Mouse (Mus musculus): ENCODE results near the gene Insc.

Gene Insc

DNA sequence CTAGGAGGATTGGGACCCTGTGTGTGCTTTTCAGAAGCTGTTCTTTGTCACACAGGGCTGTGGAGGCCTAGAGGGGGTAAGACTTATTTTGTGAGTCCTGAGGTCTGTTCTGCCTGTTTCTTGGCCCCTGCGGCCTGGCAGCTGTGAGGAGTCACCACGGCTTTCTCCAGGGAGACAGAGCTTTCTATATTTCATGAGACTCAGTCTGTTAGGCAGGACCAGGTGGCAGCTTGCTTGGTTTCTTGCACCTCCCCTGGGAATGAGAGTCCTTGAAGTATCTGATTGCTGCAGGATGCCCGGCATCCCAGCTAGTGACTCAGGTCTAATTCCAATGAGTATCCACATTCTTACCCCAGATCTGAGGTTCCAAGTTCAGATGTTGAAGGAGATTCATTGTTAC is 21.8 kb downstream of the Insc start:
- no peak for DNase-seq

DNA sequence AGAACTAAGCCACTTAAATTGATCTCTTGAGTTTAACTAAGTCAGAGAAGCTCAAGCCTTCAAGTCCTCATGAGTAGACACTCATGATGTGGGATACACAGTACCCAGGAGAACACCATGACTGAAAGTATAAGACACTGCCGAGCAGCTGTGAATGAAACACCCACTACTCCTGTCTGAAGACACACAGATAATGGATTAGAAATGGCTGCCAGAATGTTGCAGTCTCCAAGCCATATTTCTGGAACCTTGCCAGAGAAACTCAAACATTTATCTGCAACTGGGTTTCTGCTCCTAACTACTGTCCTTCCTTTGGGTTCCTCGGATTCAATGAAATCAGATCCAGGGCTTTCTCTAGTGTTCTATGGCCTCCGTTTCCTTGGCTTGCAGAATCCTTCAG is 23.0 kb downstream of the Insc start:
- no peak for DNase-seq

DNA sequence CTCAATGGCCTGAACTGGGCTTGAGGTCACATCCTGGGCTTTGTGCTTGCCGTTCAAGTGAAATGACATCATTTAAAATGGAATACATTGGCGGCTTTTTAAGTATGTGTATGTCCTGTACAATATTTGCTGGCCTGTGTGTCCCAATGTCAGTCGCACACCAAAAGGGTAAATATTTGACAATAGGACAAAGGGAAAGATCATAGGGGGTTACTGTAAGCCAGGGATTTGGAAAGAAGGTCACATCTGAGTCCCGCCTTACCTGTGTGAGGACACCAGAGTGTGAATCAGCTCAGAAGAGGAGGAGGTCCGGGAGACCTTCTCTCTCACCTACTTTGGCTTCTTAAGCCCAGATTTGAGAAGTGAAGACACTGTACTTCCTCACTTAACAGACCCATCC is 25.0 kb downstream of the Insc start:
- no peak for DNase-seq

DNA sequence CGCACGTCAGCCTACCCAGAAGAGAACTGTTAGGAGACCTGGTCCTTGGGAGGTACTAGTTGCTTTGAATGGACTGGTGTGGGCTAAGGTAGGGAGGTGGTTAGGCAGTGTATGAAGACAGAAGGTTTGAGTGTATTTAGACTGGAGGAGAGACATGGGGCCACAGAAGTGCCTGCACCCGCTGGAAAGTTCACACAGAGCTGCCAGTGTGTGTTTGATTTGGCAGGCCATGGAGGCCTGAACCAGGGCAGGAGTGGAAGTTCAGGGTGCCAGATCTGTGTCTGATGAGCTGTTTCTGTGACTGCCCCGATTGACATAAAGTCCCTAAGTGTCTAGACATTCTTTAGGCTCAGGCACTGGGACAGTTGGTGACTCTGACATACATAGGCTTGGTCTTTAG is 25.5 kb downstream of the Insc start:
- no peak for DNase-seq

DNA sequence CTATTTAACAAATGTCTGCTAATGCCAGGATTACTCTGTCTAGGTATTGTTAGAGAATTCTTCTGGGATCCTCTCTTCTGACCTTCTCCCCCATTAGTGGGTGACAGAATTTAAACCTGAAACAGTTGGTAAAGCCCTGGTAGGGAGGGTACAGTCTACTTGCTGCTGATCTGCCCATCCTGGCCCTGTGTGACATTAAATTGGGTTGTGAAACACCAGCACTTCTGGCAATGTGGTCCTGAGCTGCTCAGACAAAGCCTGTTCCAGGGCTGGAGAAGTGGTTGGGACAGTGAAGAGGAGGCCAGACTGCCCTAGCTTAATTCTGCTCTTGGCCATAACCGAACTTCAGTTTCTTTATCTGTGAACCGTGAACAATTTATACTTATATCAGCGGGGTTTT is 27.1 kb downstream of the Insc start:
- no peak for DNase-seq

DNA sequence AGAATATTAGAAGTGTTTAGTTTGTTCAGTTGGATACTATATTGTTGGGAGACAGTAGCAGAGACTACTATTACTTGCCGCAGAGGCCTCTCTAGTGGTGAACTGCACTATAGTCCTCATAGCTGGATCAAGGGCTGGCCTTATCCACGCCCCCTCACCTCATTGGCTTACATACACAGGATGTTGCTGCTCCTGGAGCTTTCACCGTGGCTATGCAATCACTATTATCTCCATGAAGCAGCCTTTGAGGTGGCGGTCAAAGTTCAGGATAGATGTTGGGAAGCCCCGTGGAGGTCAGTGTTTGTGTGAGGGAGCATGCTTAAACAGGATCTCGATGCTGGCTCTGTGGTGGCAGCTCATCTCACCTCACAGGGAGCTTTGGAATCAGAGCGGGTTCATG is 28.3 kb downstream of the Insc start:
- no peak for DNase-seq

DNA sequence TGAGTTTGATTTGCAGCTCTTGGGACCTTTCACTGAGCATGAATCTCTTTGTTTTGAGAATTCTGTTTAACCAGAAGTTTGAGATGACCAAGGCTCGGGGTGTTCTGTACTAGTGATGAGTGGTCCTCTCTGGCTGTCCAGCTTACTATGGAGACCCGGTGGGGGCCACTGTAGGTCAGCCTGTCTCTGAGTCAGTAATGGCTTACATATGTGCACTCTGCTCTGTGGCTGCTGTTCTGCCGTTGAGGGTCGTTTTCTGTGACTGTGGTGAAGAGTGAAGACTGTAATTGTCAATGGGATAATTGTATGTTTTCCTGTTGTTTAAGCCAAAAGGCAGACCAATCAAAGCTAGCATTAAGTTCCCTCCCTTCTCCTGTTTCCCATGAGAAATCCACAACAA is 30.3 kb downstream of the Insc start:
- DNase-seq, result no peak

DNA sequence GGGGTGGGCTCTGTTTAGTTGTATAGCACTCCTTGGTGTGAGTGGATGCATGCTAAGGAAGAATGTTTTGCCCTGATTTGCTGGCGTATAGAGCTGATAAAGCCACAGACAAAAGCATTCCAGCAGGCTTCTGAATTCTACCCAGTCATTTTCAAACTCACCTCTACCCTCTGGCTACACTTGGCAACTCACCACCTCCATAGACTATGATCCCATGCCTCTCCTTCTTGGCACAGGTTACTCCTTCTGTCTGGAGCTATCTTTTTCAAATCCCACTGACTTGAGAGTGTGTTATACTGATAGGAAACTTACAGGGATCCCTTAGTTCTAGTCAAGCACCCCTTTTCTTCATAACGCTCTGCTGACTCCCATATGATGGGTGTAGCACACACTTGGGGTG is 32.4 kb downstream of the Insc start:
- DNase-seq, result no peak

- no peak for DNase-seq
These were observed 34.8 kb downstream of the Insc start for GRCm38 (mm10) chr7:114778156-114778770.

DNA sequence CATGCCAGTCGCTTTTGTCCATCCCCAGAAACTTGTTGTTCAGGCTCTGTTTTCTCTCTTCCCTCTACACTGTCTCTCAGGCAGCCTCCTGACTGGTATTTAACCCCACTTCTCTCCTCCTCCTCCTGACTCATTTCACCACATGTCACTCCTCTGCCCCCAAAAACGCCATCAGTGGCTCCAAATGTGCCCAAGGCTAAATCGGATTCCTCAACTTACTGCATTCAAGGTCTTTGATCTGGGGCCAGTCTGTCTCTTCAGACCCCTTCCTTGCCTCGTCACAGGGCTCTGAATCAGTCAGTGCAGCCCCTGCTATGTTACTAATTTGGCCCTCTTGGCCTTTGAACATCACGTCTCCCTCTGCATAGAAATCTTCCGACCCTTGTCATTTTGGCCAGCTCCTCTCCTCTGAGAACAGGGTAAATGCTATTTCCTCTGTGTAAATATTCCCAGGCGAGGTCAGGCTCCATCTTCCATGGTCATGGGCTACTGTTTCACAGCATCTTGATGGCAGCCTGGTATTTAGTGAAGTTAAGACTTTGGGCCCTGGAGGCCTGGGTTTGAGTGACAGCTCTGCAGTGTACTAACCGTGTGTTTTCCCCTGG is 35.7 kb downstream of the Insc start:
- DNase-seq, result no peak

DNA sequence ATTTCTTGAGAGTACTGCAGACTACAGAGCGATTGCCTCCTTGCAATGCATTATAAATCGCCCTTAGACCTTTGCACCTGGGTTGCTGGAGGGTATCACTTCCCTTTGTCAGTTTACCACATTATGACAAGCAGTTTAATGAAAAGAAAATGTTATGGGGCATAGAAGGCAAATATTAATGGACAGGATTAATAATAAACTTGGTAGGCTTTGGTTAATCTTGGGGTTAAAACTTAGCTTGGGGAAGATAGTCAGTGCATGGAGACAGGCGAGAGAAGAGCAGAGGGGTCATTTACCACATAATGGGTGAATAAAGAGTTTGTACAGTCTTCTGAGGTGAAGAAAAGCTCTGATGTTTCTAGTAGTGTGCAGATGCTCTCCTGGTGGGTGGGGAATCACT is 39.8 kb downstream of the Insc start:
- no peak for DNase-seq

GRCm38 (mm10) chr7:114791087-114791486 is 47.6 kb downstream of the Insc start:
- DNase-seq, result no peak

DNA sequence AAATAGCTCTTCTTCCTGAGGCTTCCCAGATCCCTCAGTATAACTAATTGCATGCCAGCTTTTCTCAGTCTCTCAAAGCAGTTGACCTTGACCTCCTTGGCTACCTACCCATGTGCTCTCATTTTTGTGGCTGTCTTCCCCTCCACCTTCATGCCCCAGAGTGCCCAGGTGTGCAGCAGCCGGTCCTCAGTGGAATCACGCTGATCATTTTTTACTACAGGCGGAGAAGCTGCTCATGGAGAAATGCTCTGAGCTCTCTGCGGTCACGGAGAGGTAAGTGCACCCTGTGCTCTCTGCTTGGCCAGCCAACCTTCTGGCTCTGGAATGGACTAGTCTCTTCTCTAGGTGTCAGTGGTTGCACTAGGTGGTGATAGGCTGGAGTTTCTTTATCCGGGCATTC is 48.5 kb downstream of the Insc start:
- DNase-seq, result no peak

DNA sequence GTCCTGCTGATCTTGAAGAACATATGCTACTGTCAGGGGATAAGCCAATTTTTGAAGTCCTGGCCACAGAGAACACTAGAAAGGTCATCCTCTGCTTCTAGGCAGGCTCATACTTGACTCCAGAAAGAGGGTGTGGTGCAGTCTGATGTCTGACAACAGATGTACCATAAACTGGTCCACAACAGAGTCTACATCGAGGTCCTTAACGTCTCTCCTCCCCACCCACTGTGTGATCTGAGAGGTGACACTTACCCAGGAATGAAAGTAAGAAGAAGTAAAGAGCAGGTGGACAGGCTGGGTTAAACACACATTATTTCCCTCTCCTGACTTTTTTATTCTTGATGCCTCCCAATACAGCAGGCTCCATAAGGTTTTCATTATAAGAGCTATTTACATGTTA is 50.9 kb downstream of the Insc start:
- DNase-seq, result no peak

DNA sequence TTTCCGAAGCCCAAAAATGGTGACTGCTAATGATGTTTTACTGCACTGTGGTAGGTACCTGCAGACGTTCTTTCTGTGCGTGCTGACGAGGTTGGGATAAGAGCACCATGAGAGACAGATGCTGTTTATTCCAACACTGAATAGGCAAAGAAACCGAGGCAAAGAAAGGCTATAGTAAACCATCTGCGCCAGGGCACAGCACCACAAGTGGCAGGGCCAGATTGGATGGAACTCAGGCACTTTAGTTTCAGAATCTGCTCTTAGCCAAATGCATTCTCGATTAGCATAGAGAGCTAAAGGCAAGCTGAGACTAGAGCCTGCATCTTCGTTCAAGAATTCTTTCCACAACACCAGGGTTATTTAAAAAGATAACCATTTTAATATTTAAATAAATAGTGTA is 59.1 kb downstream of the Insc start:
- no peak for DNase-seq

- no peak for DNase-seq
These were observed 61.8 kb downstream of the Insc start for GRCm38 (mm10) chr7:114805311-114805710.

GRCm38 (mm10) chr7:114807343-114807742 is 63.8 kb downstream of the Insc start:
- DNase-seq, result no peak

DNA sequence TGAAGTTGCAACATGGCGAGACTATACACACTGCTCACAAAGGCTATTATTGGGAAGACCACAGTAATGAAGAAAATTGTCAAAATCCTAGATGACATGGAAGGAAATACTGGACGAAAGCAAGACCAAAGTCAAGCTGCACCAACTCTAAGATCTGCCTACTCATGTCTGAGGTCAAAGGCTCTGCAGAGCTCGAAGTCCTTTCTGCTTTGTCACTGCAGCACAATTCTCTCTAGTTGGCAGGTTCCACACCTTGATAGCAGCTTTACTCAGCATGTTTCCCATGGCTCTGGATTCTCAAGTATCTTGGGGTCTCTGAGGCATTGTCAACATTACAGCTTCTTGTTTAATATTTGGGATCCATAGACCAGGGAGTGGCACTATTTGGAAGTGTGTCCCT is 64.8 kb downstream of the Insc start:
- no peak for DNase-seq

- DNase-seq, result peak; percentile 76
These were observed 73.9 kb downstream of the Insc start for GRCm38 (mm10) chr7:114817291-114817806.

GRCm38 (mm10) chr7:114817879-114818278 is 74.4 kb downstream of the Insc start:
- DNase-seq, result no peak

- no peak for DNase-seq
These were observed 74.9 kb downstream of the Insc start for GRCm38 (mm10) chr7:114818351-114818750.

DNA sequence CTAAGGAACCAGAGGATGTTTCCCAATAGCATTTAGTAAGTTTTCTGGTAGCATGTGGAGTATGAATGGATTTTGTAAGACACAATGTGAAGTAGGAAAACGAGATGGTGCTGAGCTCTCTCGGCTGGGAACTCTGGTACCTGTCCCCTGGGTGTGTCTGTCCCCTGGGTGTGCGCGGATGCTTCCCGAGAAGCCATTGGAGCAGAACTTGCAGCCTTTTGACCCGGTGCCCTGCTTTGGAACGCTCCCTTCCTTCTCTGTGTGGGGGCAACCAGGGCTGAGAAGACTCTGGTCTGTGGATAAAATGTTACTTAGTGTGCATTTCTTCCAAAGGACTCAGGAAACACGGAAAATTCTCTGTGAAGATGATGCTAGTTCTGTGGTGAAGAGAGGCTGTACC is 75.3 kb downstream of the Insc start:
- no peak for DNase-seq

GRCm38 (mm10) chr7:114822736-114823135 is 79.2 kb downstream of the Insc start:
- DNase-seq, result no peak

GRCm38 (mm10) chr7:114827360-114827759 is 83.9 kb downstream of the Insc start:
- DNase-seq, result no peak
